Mouse (Mus musculus): ENCODE measurements around the gene Foxp4. TPM values are rescaled to one million over a fixed set of nuclear protein-coding genes. Genes with fewer than 3 reads are reported as not detected.

Foxp4 gene
- polyA plus RNA-seq, 2 experiments = 38.6 to 104 TPM

GRCm38 (mm10) chr17:47864496-47864895, 59.9 kb downstream of the Foxp4 start:
- H3K9ac ChIP-seq (ENCODE audit: low read depth, low read length, severe bottlenecking) = no peak overlapping the region
- no peaks in the 10 kb centered on the region for H3K9me3 ChIP-seq (ENCODE audit: control insufficient read depth, low read length)
- H3K27ac ChIP-seq (replicated peaks; ENCODE audit: low read depth, low read length) = peak overlapping the region; percentile 9; the same call in 1 of the 2 replicates
- peaks cover 28% of the 10 kb centered on the region for H3K36me3 ChIP-seq (ENCODE audit: control insufficient read depth, insufficient read depth, low read length)
- H3K4me3 ChIP-seq (replicated peaks; ENCODE audit: low read length) = no peak overlapping the region
- 2% methylated on average over 17 of the region's 17 CpGs for WGBS
- no peak for TF ChIP-seq POLR2A (IDR thresholded peaks at IDR 0.05; ENCODE audit: borderline replicate concordance, extremely low read depth, insufficient read depth, insufficient read length)
- peak; percentile 80 for ATAC-seq (ENCODE audit: low FRiP score, low read depth)
- H3K27me3 ChIP-seq (ENCODE audit: control insufficient read depth, insufficient read depth, low read length) = no peaks in the 10 kb centered on the region
- peaks cover 10% of the 10 kb centered on the region; the same call in 1 of the 2 replicates for H3K4me1 ChIP-seq (ENCODE audit: control insufficient read depth, insufficient read depth, low read length)
- peak; percentile 73 for DNase-seq (ENCODE audit: low spot score)
- peak overlapping the region; percentile 6; the same call in 1 of the 2 replicates for H3K4me2 ChIP-seq (replicated peaks; ENCODE audit: low read depth, low read length, severe bottlenecking)

GRCm38 (mm10) chr17:47863437-47863836, 61.0 kb downstream of the Foxp4 start:
- H3K4me1 ChIP-seq (ENCODE audit: control insufficient read depth, insufficient read depth, low read length) = peaks cover 10% of the 10 kb centered on the region; the same call in 1 of the 2 replicates
- no peak for DNase-seq (ENCODE audit: low spot score)
- no peaks in the 10 kb centered on the region for H3K27me3 ChIP-seq (ENCODE audit: control insufficient read depth, insufficient read depth, low read length)
- peak; percentile 28 for ATAC-seq (ENCODE audit: low FRiP score, low read depth)
- no peak for TF ChIP-seq POLR2A (IDR thresholded peaks at IDR 0.05; ENCODE audit: borderline replicate concordance, extremely low read depth, insufficient read depth, insufficient read length)
- H3K36me3 ChIP-seq (ENCODE audit: control insufficient read depth, insufficient read depth, low read length) = peaks cover 18% of the 10 kb centered on the region
- H3K4me3 ChIP-seq (replicated peaks; ENCODE audit: low read length) = no peak overlapping the region
- 17% methylated on average over 11 of the region's 11 CpGs for WGBS
- H3K27ac ChIP-seq (replicated peaks; ENCODE audit: low read depth, low read length) = peak overlapping the region; percentile 56
- H3K4me2 ChIP-seq (replicated peaks; ENCODE audit: low read depth, low read length, severe bottlenecking) = no peak overlapping the region
- no peak overlapping the region for H3K9ac ChIP-seq (ENCODE audit: low read depth, low read length, severe bottlenecking)
- no peaks in the 10 kb centered on the region for H3K9me3 ChIP-seq (ENCODE audit: control insufficient read depth, low read length)

DNA sequence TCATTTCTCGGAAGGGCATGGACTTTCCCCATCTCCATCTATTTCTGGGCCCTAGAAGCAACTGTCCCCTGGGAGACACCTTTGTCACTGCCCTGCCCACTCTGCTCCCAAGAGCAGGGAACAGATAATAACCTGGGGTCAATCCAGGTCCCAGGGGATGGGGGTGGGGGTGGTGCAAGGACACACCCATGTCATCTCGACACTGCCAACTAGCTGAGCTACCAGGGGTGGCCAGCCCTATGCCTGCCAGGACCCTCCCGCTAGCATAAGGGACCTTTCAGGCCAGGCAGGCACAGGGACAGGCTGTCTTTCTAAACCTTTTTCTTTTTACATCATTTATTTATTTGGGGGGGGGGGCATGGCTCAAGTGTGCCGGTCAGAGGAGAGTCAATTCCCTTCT, 61.4 kb downstream of the Foxp4 start:
- no peak overlapping the region for H3K4me3 ChIP-seq (replicated peaks; ENCODE audit: low read length)
- WGBS = 75% methylated on average over 4 of the region's 4 CpGs
- TF ChIP-seq POLR2A (IDR thresholded peaks at IDR 0.05; ENCODE audit: borderline replicate concordance, extremely low read depth, insufficient read depth, insufficient read length) = no peak
- DNase-seq (ENCODE audit: low spot score) (no peak), ATAC-seq (ENCODE audit: low FRiP score, low read depth) (peak; percentile 7; the same call in 1 of the 2 replicates)
- H3K4me2 ChIP-seq (replicated peaks; ENCODE audit: low read depth, low read length, severe bottlenecking) = no peak overlapping the region
- no peaks in the 10 kb centered on the region for H3K9me3 ChIP-seq (ENCODE audit: control insufficient read depth, low read length)
- H3K36me3 ChIP-seq (ENCODE audit: control insufficient read depth, insufficient read depth, low read length) = peaks cover 14% of the 10 kb centered on the region
- H3K27ac ChIP-seq (replicated peaks; ENCODE audit: low read depth, low read length) = peak overlapping the region; percentile 56; the same call in 1 of the 2 replicates
- H3K27me3 ChIP-seq (ENCODE audit: control insufficient read depth, insufficient read depth, low read length) = no peaks in the 10 kb centered on the region
- no peak overlapping the region for H3K9ac ChIP-seq (ENCODE audit: low read depth, low read length, severe bottlenecking)
- peaks cover 10% of the 10 kb centered on the region; the same call in 1 of the 2 replicates for H3K4me1 ChIP-seq (ENCODE audit: control insufficient read depth, insufficient read depth, low read length)

- H3K36me3 ChIP-seq (ENCODE audit: control insufficient read depth, insufficient read depth, low read length) = no peaks in the 10 kb centered on the region
- 0 out of 2 replicates have a peak, but pooled peaks cover 3% of the 10 kb centered on the region for H3K9me3 ChIP-seq (ENCODE audit: control insufficient read depth, low read length)
- no peak overlapping the region for H3K27ac ChIP-seq (replicated peaks; ENCODE audit: low read depth, low read length)
- H3K27me3 ChIP-seq (ENCODE audit: control insufficient read depth, insufficient read depth, low read length) = no peaks in the 10 kb centered on the region
- TF ChIP-seq POLR2A (IDR thresholded peaks at IDR 0.05; ENCODE audit: borderline replicate concordance, extremely low read depth, insufficient read depth, insufficient read length) = no peak
- peaks cover 9% of the 10 kb centered on the region for H3K4me1 ChIP-seq (ENCODE audit: control insufficient read depth, insufficient read depth, low read length)
- no peak overlapping the region for H3K4me2 ChIP-seq (replicated peaks; ENCODE audit: low read depth, low read length, severe bottlenecking)
- WGBS = 77% methylated on average over 4 of the region's 4 CpGs
- no peak for DNase-seq (ENCODE audit: low spot score)
- ATAC-seq (ENCODE audit: low FRiP score, low read depth) = no peak
- no peak overlapping the region for H3K4me3 ChIP-seq (replicated peaks; ENCODE audit: low read length)
- no peak overlapping the region for H3K9ac ChIP-seq (ENCODE audit: low read depth, low read length, severe bottlenecking)
Observed at GRCm38 (mm10) chr17:47855544-47855943, 68.9 kb downstream of the Foxp4 start.

GRCm38 (mm10) chr17:47854908-47855307, 69.5 kb downstream of the Foxp4 start:
- Histone ChIP-seq H3K4me3 (replicated peaks; ENCODE audit: low read length) (no peak overlapping the region), H3K4me1 (ENCODE audit: control insufficient read depth, insufficient read depth, low read length) (peaks cover 6% of the 10 kb centered on the region), H3K36me3 (ENCODE audit: control insufficient read depth, insufficient read depth, low read length) (no peaks in the 10 kb centered on the region), H3K27me3 (ENCODE audit: control insufficient read depth, insufficient read depth, low read length) (no peaks in the 10 kb centered on the region), H3K9me3 (ENCODE audit: control insufficient read depth, low read length) (0 out of 2 replicates have a peak, but pooled peaks cover 3% of the 10 kb centered on the region), H3K9ac (ENCODE audit: low read depth, low read length, severe bottlenecking) (no peak overlapping the region), H3K27ac (replicated peaks; ENCODE audit: low read depth, low read length) (no peak overlapping the region), H3K4me2 (replicated peaks; ENCODE audit: low read depth, low read length, severe bottlenecking) (no peak overlapping the region)
- no peak for DNase-seq (ENCODE audit: low spot score)
- no peak for TF ChIP-seq POLR2A (IDR thresholded peaks at IDR 0.05; ENCODE audit: borderline replicate concordance, extremely low read depth, insufficient read depth, insufficient read length)
- 76% methylated on average over 8 of the region's 8 CpGs for WGBS
- no peak for ATAC-seq (ENCODE audit: low FRiP score, low read depth)
